Mouse (Mus musculus) erythroblast, embryonic 14.5 days (primary cell): Measurements from ENCODE around the gene Ap2a2.

Experiments
- GATA1 ChIP-seq: IDR thresholded peaks from 2 replicates; pipeline ENCODE4 v1.6.1; 2012; ENCODE audit warnings: low read length, inconsistent platforms, mixed read lengths
- TAL1 ChIP-seq: IDR thresholded peaks from 3 replicates; pipeline ENCODE4 v1.6.1; 2012; ENCODE audit warnings: low read length, inconsistent platforms, mixed read lengths

- no peak for TF ChIP-seq GATA1
- no peak for TF ChIP-seq TAL1
Measured at GRCm38 (mm10) chr7:141652191-141652590, 90.2 kb downstream of the Ap2a2 start.
